Mouse (Mus musculus) left cerebral cortex, adult 9 months (tissue): ENCODE data around the gene Tmem240.
"Not testable (repeated sequence)": the region's sequence is repeated elsewhere in the genome, so short reads cannot be mapped to it uniquely, and the experiment has no call there.

Source experiments
- DNase-seq, 2 experiments: peaks; one replicate each; pipeline ENCODE4 v3.0.0; 2022; ENCODE audit warnings: low spot score in 2 of 2

Gene Tmem240

GRCm38 (mm10) chr4:155770626-155771025, 36.0 kb downstream of the Tmem240 start:
- DNase-seq, result no peak

DNA sequence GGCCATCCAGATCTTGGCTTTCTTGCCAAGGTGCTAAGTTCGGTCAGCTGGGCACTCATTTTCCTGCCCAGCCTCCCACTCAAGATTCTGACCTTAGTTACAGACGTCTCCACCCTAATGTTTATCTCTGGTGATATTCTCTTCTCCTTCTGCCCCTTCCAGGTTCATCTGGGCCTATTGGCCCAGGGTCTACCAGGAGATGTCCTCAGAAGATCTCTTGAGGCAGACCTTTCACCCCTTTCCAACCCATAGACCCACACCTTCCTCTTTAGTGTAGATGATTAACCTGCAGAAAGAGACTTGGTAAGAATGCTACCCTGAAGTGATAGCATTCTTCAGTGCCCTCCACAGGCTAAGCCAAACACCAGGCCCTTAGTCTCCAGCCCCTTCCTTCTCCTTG, 37.1 kb downstream of the Tmem240 start:
- no peak for DNase-seq

- DNase-seq, result no peak
Measured at GRCm38 (mm10) chr4:155772786-155773185, 38.2 kb downstream of the Tmem240 start.

DNA sequence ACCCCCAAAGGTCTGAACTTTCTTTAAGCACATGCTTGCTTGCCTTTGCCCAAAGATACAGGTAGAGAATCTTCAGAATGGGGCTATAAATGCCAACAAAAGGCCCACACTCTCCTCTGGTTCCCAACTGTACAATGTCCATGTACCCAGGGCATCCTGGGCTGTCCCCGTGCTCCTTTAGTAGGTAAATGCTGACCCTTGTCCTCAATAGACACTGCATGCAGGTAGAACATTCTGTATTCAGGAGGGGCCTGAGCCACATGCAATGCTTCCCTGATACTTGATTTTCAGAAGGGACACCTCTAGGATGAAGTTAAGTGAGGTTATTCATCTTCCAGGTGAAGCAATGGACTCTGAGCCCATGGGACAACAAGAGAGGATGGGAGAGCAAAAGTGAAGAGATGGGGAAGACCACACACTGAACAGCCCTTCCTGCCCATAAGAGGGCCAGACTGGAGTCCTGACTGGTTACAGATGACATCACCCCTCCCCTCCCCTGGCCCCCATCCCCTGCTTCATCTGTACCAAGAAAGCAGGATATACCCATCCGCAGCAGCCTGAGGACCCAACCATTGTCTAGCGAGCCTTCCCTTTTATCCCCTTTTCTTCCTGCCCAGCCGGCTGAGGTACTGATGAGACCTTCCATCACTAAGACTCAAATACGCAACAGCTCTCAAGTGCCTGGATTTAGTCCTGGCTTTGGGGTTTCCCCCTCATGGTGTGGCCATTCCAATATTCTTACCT, 38.9 kb downstream of the Tmem240 start:
- DNase-seq, result no peak

- peak in 1 of 2 experiments; percentile 88 for DNase-seq
Measured at GRCm38 (mm10) chr4:155774280-155774754, 39.7 kb downstream of the Tmem240 start, which contains the start of gene Vwa1. Vwa1 (minus strand) TSS chr4:155774698.

GRCm38 (mm10) chr4:155774971-155775740, 40.6 kb downstream of the Tmem240 start:
- DNase-seq, result peak in 1 of 2 experiments; percentile 60

- DNase-seq, result no peak
Measured at GRCm38 (mm10) chr4:155775855-155776254, 41.3 kb downstream of the Tmem240 start.

DNA sequence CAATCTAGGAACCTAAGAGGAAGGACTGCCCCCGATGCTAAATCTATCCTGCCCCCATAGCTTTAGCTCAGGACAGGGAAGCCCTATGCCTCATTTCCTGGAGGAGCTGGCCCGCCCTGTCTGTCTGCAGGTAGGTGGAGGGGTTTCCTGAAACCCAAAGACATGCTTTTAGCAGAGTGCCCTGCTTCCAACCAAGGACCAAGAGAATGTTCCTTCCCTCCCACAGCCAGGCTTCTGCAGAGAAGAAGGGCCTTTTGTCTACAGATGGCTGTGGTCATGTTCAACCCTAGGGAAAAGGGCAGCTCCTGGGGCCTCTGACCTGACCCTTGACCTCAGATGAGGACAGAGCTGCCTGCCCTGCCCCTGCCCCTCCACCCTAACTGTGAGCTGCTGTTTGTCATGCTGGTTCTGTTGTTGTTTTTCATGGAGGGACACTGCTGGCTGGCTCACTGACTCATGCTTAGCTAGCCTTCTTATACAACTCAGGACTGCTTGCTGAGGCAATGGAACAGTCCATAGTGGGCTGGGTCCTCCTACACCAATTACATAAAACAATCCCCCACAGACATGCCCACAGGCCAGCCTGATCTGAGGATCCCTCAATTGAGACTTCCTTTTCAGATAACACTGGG, 42.2 kb downstream of the Tmem240 start:
- no peak for DNase-seq

DNA sequence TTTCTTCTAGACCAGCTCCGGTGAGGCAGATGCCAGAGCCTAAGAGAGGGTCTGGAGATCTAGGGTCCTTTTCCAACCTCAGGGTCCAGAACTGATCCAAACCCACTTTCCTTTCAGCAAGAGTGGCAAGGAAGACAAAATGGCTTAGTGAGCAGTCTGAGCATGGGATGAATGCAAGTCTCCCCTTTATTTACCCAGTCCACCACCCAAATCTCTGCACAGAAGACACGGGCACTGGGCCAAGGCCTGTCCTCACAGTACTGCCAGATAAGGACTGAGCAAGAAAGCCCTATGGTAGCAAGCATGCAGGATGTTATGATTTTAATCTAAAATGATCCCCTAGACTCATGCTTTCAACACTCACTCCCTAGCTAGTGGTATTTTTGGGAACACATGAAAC, 43.2 kb downstream of the Tmem240 start:
- no peak for DNase-seq

GRCm38 (mm10) chr4:155779498-155779897, 44.9 kb downstream of the Tmem240 start:
- no peak for DNase-seq

DNA sequence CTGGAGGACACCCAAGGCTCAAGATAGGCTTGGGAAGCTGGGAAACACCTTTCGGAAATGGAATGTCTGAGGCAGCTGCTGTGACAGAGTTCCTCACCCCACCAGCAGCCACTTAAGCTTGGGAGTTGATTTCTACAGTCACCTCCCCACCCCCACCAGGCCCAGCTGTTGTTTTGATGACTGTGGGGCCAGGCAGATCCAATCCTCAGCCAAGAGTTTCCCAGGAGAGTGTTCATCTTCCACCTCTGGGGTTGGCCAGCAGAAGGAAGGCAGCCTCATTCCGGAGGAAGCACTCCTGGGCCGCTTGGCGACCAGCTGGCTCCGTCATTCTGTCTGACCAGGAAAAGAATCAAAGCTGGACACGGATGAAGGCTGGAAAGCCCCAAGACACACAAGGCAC, 46.3 kb downstream of the Tmem240 start:
- no peak for DNase-seq

DNA sequence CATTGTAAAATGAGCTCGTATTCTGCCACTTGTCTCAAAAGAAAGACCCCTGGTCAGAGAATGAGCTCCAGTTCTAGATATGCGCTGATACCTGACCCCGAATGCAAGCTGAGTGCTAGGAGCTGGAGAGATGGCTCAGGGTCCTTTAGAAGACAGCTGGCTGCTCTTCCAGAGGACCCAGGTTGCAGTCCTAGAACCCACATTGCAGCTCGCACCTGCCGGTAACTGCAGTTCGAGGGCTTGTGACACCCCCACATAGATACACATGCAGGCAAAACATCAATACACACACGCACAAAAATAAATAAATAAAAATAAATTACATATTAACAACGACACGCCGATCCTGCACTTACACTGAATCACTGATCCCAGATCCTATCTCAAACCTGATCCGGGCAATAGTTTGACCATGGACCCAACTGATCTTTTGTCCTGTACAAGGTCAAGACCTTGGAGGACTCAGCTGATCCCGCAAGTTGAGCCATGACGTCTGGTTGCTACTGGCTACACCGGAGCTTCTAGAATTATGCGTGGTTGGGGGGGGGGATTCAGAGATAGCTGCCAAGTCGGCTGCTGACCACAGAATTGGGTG, 49.0 kb downstream of the Tmem240 start:
- no peak for DNase-seq

DNA sequence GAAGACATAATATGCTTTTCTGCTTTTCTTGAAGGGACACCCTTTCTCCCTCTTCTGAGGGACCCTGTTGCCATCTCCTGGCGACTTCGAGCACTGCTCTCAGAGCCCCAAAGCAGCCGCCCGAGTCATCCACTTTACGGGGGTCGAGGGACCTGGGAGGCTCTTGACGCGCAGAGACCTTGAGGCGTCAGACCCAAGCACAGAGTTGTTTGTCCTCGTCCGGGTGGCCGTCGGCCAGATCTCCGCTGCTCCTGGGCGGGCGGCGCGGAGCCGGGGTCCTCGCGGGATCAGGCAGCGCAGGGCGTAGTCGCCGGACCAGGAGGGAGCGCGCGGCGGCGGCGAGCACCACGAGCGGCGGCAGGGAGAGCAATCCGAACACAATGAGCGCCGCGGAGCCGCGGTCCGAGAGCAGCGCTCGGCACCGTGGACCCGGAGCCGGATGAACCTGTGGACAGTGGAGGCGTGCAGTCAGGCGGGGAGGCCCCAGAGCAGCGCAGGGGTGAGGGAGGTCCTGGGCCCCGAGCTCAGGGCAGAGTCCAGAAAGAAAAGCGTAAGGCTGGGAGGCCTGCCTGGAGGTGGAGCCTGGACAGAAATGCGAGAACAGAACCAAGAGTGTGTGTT, 49.6 kb downstream of the Tmem240 start:
- peak in 1 of 2 experiments; percentile 80 for DNase-seq

DNA sequence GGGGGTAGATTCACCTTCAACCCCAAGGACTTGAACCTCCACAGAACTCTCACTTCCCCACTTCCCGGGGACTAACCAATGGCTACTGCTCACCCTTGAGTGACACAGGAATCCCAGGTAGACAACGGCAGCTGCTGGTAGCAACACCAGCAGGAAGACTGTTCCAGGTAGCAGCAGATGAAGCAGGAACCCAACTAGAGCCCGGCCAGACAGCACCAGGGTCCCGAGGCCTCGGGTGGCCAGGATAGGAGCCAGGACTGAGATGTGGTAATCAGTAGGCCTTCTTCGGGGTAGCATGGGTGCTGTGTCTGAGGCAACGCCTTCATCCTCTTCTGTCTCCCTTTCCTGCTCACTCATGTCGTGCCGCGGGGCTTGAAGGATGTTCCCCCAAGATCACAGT, 50.6 kb downstream of the Tmem240 start:
- DNase-seq, result no peak

- no peak for DNase-seq
Measured at GRCm38 (mm10) chr4:155785819-155786218, 51.2 kb downstream of the Tmem240 start, which contains the start of gene Tmem88b. Tmem88b (minus strand) TSS chr4:155785874.

- DNase-seq, result no peak
Measured at GRCm38 (mm10) chr4:155788300-155788699, 53.7 kb downstream of the Tmem240 start.

DNA sequence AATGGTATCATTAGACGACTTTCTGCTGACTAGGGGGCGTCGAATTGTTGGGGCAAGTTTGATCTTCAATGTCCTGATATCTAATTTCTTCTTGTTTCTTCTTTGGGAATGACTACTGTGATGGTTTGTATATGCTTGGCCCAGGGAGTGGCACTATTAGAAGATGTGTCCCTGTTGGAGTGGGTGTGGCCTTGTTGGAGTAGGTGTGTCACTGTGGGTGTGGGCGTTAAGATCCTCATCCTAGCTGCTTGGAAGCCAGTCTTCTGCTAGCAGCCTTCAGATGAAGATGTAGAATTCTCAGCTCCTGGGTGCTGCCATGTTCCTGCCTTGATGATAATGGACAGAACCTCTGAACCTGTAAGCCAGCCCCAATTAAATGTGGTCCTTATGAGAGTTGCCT, 54.2 kb downstream of the Tmem240 start:
- DNase-seq, result not testable (repeated sequence)

DNA sequence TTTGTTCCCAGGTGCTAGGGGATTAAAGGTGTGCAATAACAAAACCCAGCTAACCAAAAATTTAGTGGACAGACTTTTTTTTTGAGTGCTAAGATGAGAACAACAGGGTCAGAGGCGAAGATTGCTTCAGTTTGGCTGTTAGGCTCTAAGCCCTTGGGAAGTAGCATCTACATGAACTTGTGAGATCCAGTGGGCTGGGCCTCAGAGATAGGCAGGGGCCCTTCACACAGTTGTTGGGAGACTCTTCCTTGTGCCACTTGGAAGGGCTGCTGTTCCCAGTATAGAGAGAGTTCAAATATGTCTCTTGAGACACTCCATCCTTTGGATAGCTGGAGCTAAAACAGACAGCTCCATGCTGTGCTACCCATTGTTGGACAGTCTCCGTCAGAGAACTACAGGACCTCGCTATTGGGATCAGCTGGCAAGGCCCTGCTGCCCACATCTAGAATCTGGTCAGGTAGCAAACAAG, 55.5 kb downstream of the Tmem240 start, which contains the start of gene Ankrd65:
Ankrd65 (plus strand) TSS at position 419 of the 469 bp plus-strand sequence.
- no peak for DNase-seq
